Mouse (Mus musculus) olfactory bulb, adult 2 months (tissue): Measurements from ENCODE around the gene Anks1b.

ENCODE experiments used
- CTCF ChIP-seq: fragments of 200-500 bp; IDR thresholded peaks from 2 replicates; pipeline ENCODE4 v1.5.1; 2012; ENCODE audit warnings: low read depth, mild to moderate bottlenecking, low read length, moderate library complexity; ENCODE audit not compliant: insufficient read depth
- POLR2A ChIP-seq: fragments of 200-500 bp; IDR thresholded peaks from 2 replicates; pipeline ENCODE4 v1.6.1; 2012; ENCODE audit warnings: mild to moderate bottlenecking, low read depth, low read length, moderate library complexity; ENCODE audit not compliant: insufficient read depth

DNA sequence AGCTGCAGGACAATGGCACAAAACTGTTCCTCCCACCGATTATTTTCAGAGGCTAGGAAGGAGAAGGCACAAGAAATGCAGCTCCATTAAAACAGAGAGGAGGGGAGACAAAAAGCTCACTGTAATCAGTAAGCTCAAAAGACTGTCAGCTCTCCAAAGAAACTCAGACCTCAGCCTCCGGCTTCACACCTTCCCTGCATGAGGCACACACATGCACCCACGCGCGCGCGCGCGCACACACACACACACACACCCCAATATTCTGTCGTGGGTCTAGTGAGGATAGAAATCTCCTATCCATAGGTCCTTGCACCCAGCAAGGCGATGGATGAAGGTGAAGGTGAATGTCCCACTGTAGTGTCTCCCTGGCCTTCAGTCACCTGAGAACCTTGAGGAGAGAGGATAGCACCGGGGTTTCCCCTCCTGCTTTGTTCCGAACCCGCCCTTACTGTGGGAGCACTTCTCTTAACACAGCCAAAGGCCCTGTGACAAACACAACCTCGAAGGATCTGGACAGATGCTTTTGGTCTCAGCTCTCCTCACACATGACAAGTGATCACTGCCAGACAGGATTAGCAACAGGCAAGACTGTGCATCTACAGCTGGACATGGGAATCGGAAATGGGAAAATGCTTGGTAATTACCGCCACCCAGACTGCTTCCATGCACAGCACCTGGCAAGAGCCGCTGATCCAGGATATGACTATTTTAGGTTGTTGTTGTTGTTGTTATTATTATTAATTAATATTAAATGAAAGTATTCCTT is 1074.5 kb downstream of the Anks1b start:
- TF ChIP-seq CTCF (no peak), POLR2A (no peak)
